ENCODE assay signal across 17 mouse cellular contexts in the genomic region with DNA sequence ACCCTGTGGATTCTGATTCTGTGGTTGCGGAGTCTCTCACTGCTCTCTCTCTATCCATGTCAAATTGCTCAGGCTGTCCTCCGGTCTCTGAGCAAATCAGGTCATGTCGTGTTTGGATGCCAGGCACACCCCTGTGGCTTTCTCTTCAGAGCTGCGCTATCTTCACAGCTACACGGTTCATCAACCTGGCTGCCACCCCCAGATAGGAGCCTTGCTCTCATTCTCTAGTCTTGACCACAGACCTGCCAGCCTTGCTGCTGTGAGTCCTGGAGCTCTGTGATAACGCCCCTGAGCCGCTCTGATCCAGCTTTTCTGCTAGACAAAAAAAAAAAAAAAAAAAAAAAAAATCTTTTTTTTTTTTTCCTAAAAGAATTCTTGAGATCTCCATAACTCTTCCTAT.
DNase-seq lines count a peak whose midpoint lies in the region; ATAC-seq and TF ChIP-seq lines count a peak whose summit lies in the region.
"Had no signal": no experiment of that assay in that cellular context is flagged by ENCODE, and none has a peak within 500 bp of the region (broad histone marks: within the 10 kb centered on the region; RNA-seq: fewer than 3 reads in every experiment).

No protein-coding gene starts in this region.

- H3K27me3 ChIP-seq in heart, embryonic 12.5 days (replicated peaks): no peaks in the 10 kb centered on the region
- H3K27me3 ChIP-seq in MEL (ENCODE audit: control insufficient read depth in 1 of 2, insufficient read depth in 2 of 2, low read length in 2 of 2): peaks cover 0 to 2% of the 10 kb centered on the region in 2 experiments; a peak in 1 of 4 replicates
- H3K27me3 ChIP-seq in liver, embryonic 15.5 days: peaks cover 30% of the 10 kb centered on the region
- H3K27me3 ChIP-seq: intestine, embryonic 15.5 days; limb, embryonic 13.5 days had no signal

- no peak overlapping the region for H3K4me3 ChIP-seq in heart, embryonic 12.5 days
- no peak overlapping the region for H3K4me3 ChIP-seq in MEL (ENCODE audit: control insufficient read depth in 1 of 2, insufficient read depth in 1 of 2, low read depth in 2 of 2, low read length in 2 of 2)
- H3K4me3 ChIP-seq in liver, embryonic 15.5 days (replicated peaks): no peak overlapping the region
- H3K4me3 ChIP-seq: intestine, embryonic 15.5 days; limb, embryonic 13.5 days had no signal

- peak; percentile 72; the same call in 1 of the 2 replicates for ATAC-seq in heart, embryonic 12.5 days (ENCODE audit: insufficient number of reproducible peaks, low FRiP score)
- ATAC-seq in liver, embryonic 15.5 days (ENCODE audit: insufficient read depth): peak; percentile 89
- ATAC-seq: CD4-positive, CD25-positive, alpha-beta regulatory T cell, adult 4 months; forebrain, embryonic 16.5 days; intestine, embryonic 15.5 days had no signal

- H3K27ac ChIP-seq in heart, embryonic 12.5 days (ENCODE audit: poor library complexity, severe bottlenecking): no peak overlapping the region
- no peak overlapping the region for H3K27ac ChIP-seq in MEL (ENCODE audit: control insufficient read depth, low read depth, low read length)
- H3K27ac ChIP-seq in liver, embryonic 15.5 days (replicated peaks): no peak overlapping the region
- H3K27ac ChIP-seq: intestine, embryonic 15.5 days; limb, embryonic 13.5 days had no signal

- no peaks in the 10 kb centered on the region for H3K9me3 ChIP-seq in heart, embryonic 12.5 days (replicated peaks)
- no peaks in the 10 kb centered on the region for H3K9me3 ChIP-seq in MEL (replicated peaks; ENCODE audit: insufficient read depth, low read length)
- H3K9me3 ChIP-seq in liver, embryonic 15.5 days (replicated peaks): no peaks in the 10 kb centered on the region
- H3K9me3 ChIP-seq: intestine, embryonic 15.5 days; limb, embryonic 13.5 days had no signal

- TF ChIP-seq RAD21 in MEL (IDR thresholded peaks at IDR 0.05; ENCODE audit: low read depth, low read length): no peak

- TF ChIP-seq EP300 in MEL (IDR thresholded peaks at IDR 0.05; ENCODE audit: low read depth in 1 of 2, low read length in 2 of 2): peak; percentile 90 to 96

- H3K9ac ChIP-seq in heart, embryonic 12.5 days: no peak overlapping the region
- no peak overlapping the region for H3K9ac ChIP-seq in MEL (ENCODE audit: control insufficient read depth, low read depth, low read length, poor library complexity, severe bottlenecking)
- H3K9ac ChIP-seq in liver, embryonic 15.5 days: no peak overlapping the region
- H3K9ac ChIP-seq: intestine, embryonic 15.5 days; limb, embryonic 13.5 days had no signal

- no peaks in the 10 kb centered on the region for H3K36me3 ChIP-seq in heart, embryonic 12.5 days
- H3K36me3 ChIP-seq in MEL (ENCODE audit: control insufficient read depth in 1 of 2, insufficient read depth in 2 of 2, low read length in 2 of 2): peaks cover 0 to 2% of the 10 kb centered on the region in 2 experiments; a peak in 2 of 4 replicates
- no peaks in the 10 kb centered on the region for H3K36me3 ChIP-seq in liver, embryonic 15.5 days (replicated peaks)
- H3K36me3 ChIP-seq: intestine, embryonic 15.5 days; limb, embryonic 13.5 days had no signal

- DNase-seq in heart, postnatal 10 days: no peak
- DNase-seq in MEL (ENCODE audit: low read depth, low spot score): peak; percentile 93
- peak; percentile 53 for DNase-seq in cerebellum, adult 9-11 months
- no peak for DNase-seq in gastrocnemius, postnatal 10 days
- no peak for DNase-seq in layer of hippocampus, adult 8-10 months (ENCODE audit: low spot score in 2 of 2)
- DNase-seq: adrenal gland, adult 8-10 months; kidney, postnatal 25 days; layer of hippocampus, postnatal 36 days; lung, postnatal 14 days; right cerebral cortex, postnatal 14 days; thymus, postnatal 14 days had no signal

- no peaks in the 10 kb centered on the region for H3K79me2 ChIP-seq in MEL (ENCODE audit: control insufficient read depth, insufficient read depth, low read length, poor library complexity)

- TF ChIP-seq POLR2A in MEL (IDR thresholded peaks at IDR 0.05; ENCODE audit: control insufficient read depth in 1 of 2, insufficient read depth in 1 of 2, low read depth in 1 of 2, low read length in 2 of 2, poor library complexity in 1 of 2): no peak

- intact Hi-C loops in heart, postnatal 10 days (cut with DNase I): no loop called here

- H3K4me1 ChIP-seq in heart, embryonic 12.5 days (replicated peaks): no peaks in the 10 kb centered on the region
- no peaks in the 10 kb centered on the region; a peak in 2 of 4 replicates for H3K4me1 ChIP-seq in MEL (ENCODE audit: control insufficient read depth in 1 of 2, insufficient read depth in 2 of 2, low read length in 2 of 2)
- H3K4me1 ChIP-seq in liver, embryonic 15.5 days (replicated peaks): peaks cover 7% of the 10 kb centered on the region
- H3K4me1 ChIP-seq: intestine, embryonic 15.5 days; limb, embryonic 13.5 days had no signal

- H3K4me2 ChIP-seq in heart, embryonic 12.5 days: no peak overlapping the region
- no peak overlapping the region for H3K4me2 ChIP-seq in liver, embryonic 15.5 days
- H3K4me2 ChIP-seq: intestine, embryonic 15.5 days; limb, embryonic 13.5 days had no signal

- no peak for TF ChIP-seq CTCF in MEL (IDR thresholded peaks at IDR 0.05 in 2 of 3, conservative IDR thresholded peaks at IDR 0.05 in 1 of 3; ENCODE audit: control insufficient read depth in 1 of 3, insufficient read depth in 1 of 3, low read depth in 2 of 3, low read length in 3 of 3, poor library complexity in 1 of 3, severe bottlenecking in 1 of 3)

- WGBS in heart, embryonic 12.5 days: 49% methylated on average over 7 of the region's 7 CpGs
- WGBS in liver, embryonic 15.5 days (ENCODE audit: insufficient replicate concordance): 18% methylated on average over 7 of the region's 7 CpGs

TF ChIP-seq in MEL, 35 proteins besides CTCF, POLR2A, EP300 and RAD21:
- TF ChIP-seq POLR2AphosphoS2 (IDR thresholded peaks at IDR 0.05; ENCODE audit: low read length) (no peak), MAZ (IDR thresholded peaks at IDR 0.05; ENCODE audit: low read depth, low read length) (peak; percentile 45; the same call in 1 of the 2 replicates), TCF12 (IDR thresholded peaks at IDR 0.05; ENCODE audit: low read depth, low read length) (peak; percentile 99), RCOR1 (IDR thresholded peaks at IDR 0.05; ENCODE audit: low read depth, low read length) (peak; percentile 98), BHLHE40 (IDR thresholded peaks at IDR 0.05; ENCODE audit: borderline replicate concordance, low read depth, low read length) (peak; percentile 79), JUND (IDR thresholded peaks at IDR 0.05; ENCODE audit: low read depth, low read length) (no peak), CHD1 (IDR thresholded peaks at IDR 0.05; ENCODE audit: low read depth, low read length) (no peak), TAL1 (IDR thresholded peaks at IDR 0.05; ENCODE audit: low read length) (peak; percentile 97), TBP (IDR thresholded peaks at IDR 0.05; ENCODE audit: low read depth, low read length) (no peak), ZC3H11A (IDR thresholded peaks at IDR 0.05; ENCODE audit: low read depth, low read length) (no peak), ZNF384 (IDR thresholded peaks at IDR 0.05; ENCODE audit: low read depth, low read length) (peak; percentile 98), ZMIZ1 (IDR thresholded peaks at IDR 0.05; ENCODE audit: low read depth, low read length) (no peak), ETS1 (IDR thresholded peaks at IDR 0.05; ENCODE audit: low read depth, low read length) (peak; percentile 82), NELFE (IDR thresholded peaks at IDR 0.05; ENCODE audit: low read depth, low read length) (no peak), UBTF (IDR thresholded peaks at IDR 0.05; ENCODE audit: borderline replicate concordance, insufficient read depth, low read depth, low read length) (no peak), ZKSCAN1 (IDR thresholded peaks at IDR 0.05; ENCODE audit: low read depth, low read length) (0 out of 2 replicates have a peak, but pooled peaks have one; percentile 15), MAFK (IDR thresholded peaks at IDR 0.05; ENCODE audit: borderline replicate concordance, low read depth, low read length) (peak; percentile 78; the same call in 1 of the 2 replicates), MAX (IDR thresholded peaks at IDR 0.05; ENCODE audit: low read length) (no peak), POLR2AphosphoS5 (IDR thresholded peaks at IDR 0.05; ENCODE audit: borderline replicate concordance, low read depth, low read length) (no peak), USF2 (IDR thresholded peaks at IDR 0.05; ENCODE audit: borderline replicate concordance in 1 of 2, insufficient read depth in 1 of 2, low read depth in 1 of 2, low read length in 2 of 2) (no peak), SMC3 (IDR thresholded peaks at IDR 0.05; ENCODE audit: low read depth, low read length) (no peak), CHD2 (IDR thresholded peaks at IDR 0.05; ENCODE audit: low read length) (no peak), GATA1 (IDR thresholded peaks at IDR 0.05; ENCODE audit: low read depth, low read length) (peak; percentile 95), GABPA (IDR thresholded peaks at IDR 0.05; ENCODE audit: low read depth, low read length) (no peak), USF1 (IDR thresholded peaks at IDR 0.05; ENCODE audit: low read depth, low read length) (no peak), MYB (IDR thresholded peaks at IDR 0.05; ENCODE audit: low read depth, low read length) (no peak; the same call in 1 of the 2 replicates), MYC (IDR thresholded peaks at IDR 0.05; ENCODE audit: low read depth, low read length) (peak; percentile 63; the same call in 1 of the 2 replicates), NRF1 (IDR thresholded peaks at IDR 0.05; ENCODE audit: insufficient read depth, low read depth, low read length, poor library complexity, severe bottlenecking) (no peak)

Comparison
In these comparisons a context has a peak if more than half of its experiments do, and no peak if none do; other contexts are left out.
1. DNase-seq: peak in MEL (single experiment) and cerebellum, adult 9-11 months (single experiment); none in heart, postnatal 10 days (0 of 2), gastrocnemius, postnatal 10 days (single experiment) and layer of hippocampus, adult 8-10 months (0 of 2).